Mouse (Mus musculus): Measurements from ENCODE around the gene Bpifc.

Bpifc gene

GRCm38 (mm10) chr10:85954429-85954828 is 57.3 kb downstream of the Bpifc start:
- DNase-seq (ENCODE audit: extremely low read depth, low read depth) = no peak

DNA sequence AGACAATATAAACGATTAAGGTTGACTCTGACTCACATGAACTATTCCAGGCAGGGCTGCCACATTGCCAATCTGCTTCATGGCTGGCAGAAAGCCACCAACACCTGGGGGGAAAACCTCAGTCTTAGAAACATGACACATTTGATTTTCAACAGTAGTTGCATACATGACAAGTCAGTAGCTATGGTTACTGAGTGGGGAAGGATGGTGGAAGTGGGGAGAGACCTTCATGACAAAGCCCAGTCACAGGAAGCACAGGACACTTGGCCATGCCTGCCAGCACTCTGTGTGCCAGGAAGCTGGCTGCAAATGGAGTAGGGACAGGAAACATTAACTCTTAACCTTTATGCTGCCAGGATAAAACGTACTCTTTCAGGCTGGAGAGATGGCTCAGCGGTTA is 58.3 kb downstream of the Bpifc start:
- DNase-seq (ENCODE audit: extremely low read depth, low read depth) = no peak

DNA sequence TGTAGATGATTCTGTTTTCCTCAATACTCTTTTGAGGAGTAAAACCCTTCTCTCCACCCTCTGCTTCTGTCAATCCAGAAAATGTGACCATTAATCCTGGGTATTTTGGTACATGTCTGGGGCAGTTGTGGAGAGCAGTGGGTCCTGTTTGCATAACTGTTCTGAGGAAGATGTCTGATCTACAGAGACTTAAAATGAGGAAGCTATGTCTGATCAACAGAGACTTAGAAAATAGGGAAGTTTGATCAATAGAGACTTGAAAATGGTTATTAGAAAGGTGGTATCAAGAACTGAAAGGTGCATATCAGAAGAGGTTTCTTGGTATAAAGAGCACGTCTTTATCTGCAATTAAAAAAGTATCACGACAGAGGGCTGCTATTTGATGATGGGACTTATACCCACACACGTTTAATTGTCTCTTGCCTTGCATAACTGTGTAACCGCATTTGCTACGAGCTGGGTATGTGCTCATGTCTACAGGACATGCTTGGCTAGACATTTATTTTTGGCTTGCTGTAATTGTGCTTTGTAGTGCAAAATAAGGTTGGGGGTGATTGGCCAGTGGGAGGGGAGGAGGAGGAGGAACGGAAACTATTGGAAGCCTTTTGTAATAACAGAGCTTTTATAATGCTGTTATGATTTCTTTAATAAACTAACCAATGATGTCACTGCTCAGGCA is 59.8 kb downstream of the Bpifc start:
- peak; percentile 11 for DNase-seq (ENCODE audit: extremely low read depth, low read depth)

- DNase-seq (ENCODE audit: extremely low read depth, low read depth) = no peak
Observed at GRCm38 (mm10) chr10:85948483-85949196, 63.1 kb downstream of the Bpifc start.

DNA sequence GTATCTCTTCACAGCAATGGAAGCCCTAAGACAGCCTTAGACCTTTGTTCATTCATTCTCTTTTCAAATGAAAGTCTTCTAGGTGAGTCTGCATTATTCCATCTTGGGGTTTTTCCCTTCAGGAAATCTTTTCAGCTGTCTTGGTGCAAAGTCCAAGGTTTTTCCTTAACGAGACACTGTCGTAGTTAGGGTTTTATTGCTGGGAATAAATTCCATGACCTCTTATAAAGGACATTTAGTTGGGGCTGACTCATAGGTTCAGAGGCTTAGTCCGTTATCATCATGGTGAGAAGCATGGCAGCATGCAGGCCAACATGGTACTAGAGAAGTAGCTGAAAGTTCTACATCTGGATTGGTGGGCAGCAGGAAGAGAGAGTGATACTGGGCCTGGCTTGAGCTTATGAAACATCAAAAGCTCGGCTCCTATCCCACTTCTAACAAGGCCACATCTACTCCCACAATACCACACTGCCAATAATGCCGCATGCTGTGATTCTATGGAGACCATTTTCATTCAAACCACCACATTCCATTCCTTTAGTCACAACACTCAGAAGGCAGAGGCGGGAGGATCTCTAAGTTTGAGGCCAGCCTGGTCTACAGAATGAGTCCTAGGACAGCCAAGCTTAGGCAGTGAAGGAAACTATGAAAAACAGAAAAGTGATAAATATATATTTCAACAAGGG is 75.3 kb downstream of the Bpifc start:
- DNase-seq (ENCODE audit: extremely low read depth, low read depth) = no peak

- DNase-seq (ENCODE audit: extremely low read depth, low read depth) = no peak
Observed at GRCm38 (mm10) chr10:85929962-85930361, 81.7 kb downstream of the Bpifc start.

- no peak for DNase-seq (ENCODE audit: extremely low read depth, low read depth)
Observed at GRCm38 (mm10) chr10:85929208-85929591, 82.5 kb downstream of the Bpifc start.

- DNase-seq (ENCODE audit: extremely low read depth, low read depth) = no peak
Observed at GRCm38 (mm10) chr10:85928499-85929207, 83.0 kb downstream of the Bpifc start.

GRCm38 (mm10) chr10:85927676-85928445 is 83.8 kb downstream of the Bpifc start, which contains the start of gene Ascl4:
Ascl4 (plus strand) TSS chr10:85927681.
- no peak for DNase-seq (ENCODE audit: extremely low read depth, low read depth)

- DNase-seq (ENCODE audit: extremely low read depth, low read depth) = peak; percentile 93
Observed at GRCm38 (mm10) chr10:85916498-85917309, 95.0 kb downstream of the Bpifc start, which contains the start of gene Prdm4. Prdm4 (minus strand) TSS chr10:85917142.

Measured in MEL-GATA-1-ER (cell line).